11 mouse cellular contexts compared by ENCODE assay signal in genomic region chr3:79879246-79879645, GRCm38 (mm10). TPM values are rescaled to one million over a fixed set of nuclear protein-coding genes. Genes with fewer than 3 reads are reported as not detected.
A peak's percentile ranks its signal among the peaks of the same experiment; 100 is the strongest.
DNase-seq lines count a peak whose midpoint lies in the region; ATAC-seq lines count a peak whose summit lies in the region.
"Had no signal": no experiment of that assay in that cellular context is flagged by ENCODE, and none has a peak within 500 bp of the region (broad histone marks: within the 10 kb centered on the region; RNA-seq: fewer than 3 reads in every experiment).

No protein-coding gene starts in this region.

- no peaks in the 10 kb centered on the region for H3K4me1 ChIP-seq in embryonic facial prominence, embryonic 13.5 days
- peaks cover 5% of the 10 kb centered on the region for H3K4me1 ChIP-seq in embryonic facial prominence, embryonic 10.5 days
- H3K4me1 ChIP-seq in hindbrain, embryonic 12.5 days, result peaks cover 2% of the 10 kb centered on the region; the same call in 1 of the 2 replicates
- H3K4me1 ChIP-seq in hindbrain, embryonic 10.5 days (replicated peaks), result peaks cover 1% of the 10 kb centered on the region; the same call in 1 of the 2 replicates
- peaks cover 9% of the 10 kb centered on the region for H3K4me1 ChIP-seq in megakaryocyte, embryonic 14.5 days
- peaks cover 1% of the 10 kb centered on the region; the same call in 1 of the 2 replicates for H3K4me1 ChIP-seq in stomach, embryonic 15.5 days

- WGBS in embryonic facial prominence, embryonic 13.5 days, result 54% methylated on average over 9 of the region's 9 CpGs
- 56% methylated on average over 9 of the region's 9 CpGs for WGBS in embryonic facial prominence, embryonic 10.5 days
- WGBS in hindbrain, embryonic 12.5 days, result 63% methylated on average over 9 of the region's 9 CpGs
- WGBS in hindbrain, embryonic 10.5 days, result 71% methylated on average over 9 of the region's 9 CpGs
- 41% methylated on average over 9 of the region's 9 CpGs for WGBS in stomach, embryonic 15.5 days

- H3K9me3 ChIP-seq in embryonic facial prominence, embryonic 13.5 days, result no peaks in the 10 kb centered on the region
- H3K9me3 ChIP-seq in embryonic facial prominence, embryonic 10.5 days, result no peaks in the 10 kb centered on the region
- H3K9me3 ChIP-seq in hindbrain, embryonic 12.5 days (replicated peaks), result no peaks in the 10 kb centered on the region
- H3K9me3 ChIP-seq in hindbrain, embryonic 10.5 days, result no peaks in the 10 kb centered on the region
- H3K9me3 ChIP-seq in megakaryocyte, embryonic 14.5 days, result no peaks in the 10 kb centered on the region
- H3K9me3 ChIP-seq in stomach, embryonic 15.5 days, result no peaks in the 10 kb centered on the region

- H3K4me2 ChIP-seq in embryonic facial prominence, embryonic 13.5 days, result no peak overlapping the region
- no peak overlapping the region for H3K4me2 ChIP-seq in hindbrain, embryonic 12.5 days (replicated peaks)
- H3K4me2 ChIP-seq in stomach, embryonic 15.5 days, result peak overlapping the region; percentile 22; the same call in 1 of the 2 replicates

- 0 out of 2 replicates have a peak, but pooled peaks have one; percentile 32 for ATAC-seq in embryonic facial prominence, embryonic 13.5 days (ENCODE audit: insufficient number of reproducible peaks, insufficient read depth, low FRiP score, low TSS enrichment, low read depth)
- 0 out of 2 replicates have a peak, but pooled peaks have one; percentile 19 for ATAC-seq in hindbrain, embryonic 12.5 days (ENCODE audit: low FRiP score)
- ATAC-seq in megakaryocyte, adult 5-6 weeks (ENCODE audit: poor library complexity, severe bottlenecking), result no peak
- peak; percentile 70 for ATAC-seq in stomach, embryonic 15.5 days (ENCODE audit: insufficient read depth, low FRiP score, low read depth)
- no peak for ATAC-seq in activated CD4-positive, CD25-positive, alpha-beta regulatory T cell, adult 4 months

- no peak overlapping the region for H3K27ac ChIP-seq in embryonic facial prominence, embryonic 13.5 days
- no peak overlapping the region for H3K27ac ChIP-seq in embryonic facial prominence, embryonic 10.5 days (replicated peaks)
- no peak overlapping the region for H3K27ac ChIP-seq in hindbrain, embryonic 12.5 days
- H3K27ac ChIP-seq in hindbrain, embryonic 10.5 days, result no peak overlapping the region
- H3K27ac ChIP-seq in stomach, embryonic 15.5 days, result 0 out of 2 replicates have a peak overlapping the region, but pooled peaks have one; percentile 36

- no peak for DNase-seq in embryonic facial prominence, embryonic 10.5 days (ENCODE audit: low spot score)
- no peak for DNase-seq in hindbrain, embryonic 10.5 days (ENCODE audit: low spot score)
- DNase-seq: kidney, postnatal 10 days; spleen, adult 18-20 months; thymus, postnatal 14 days had no signal

- H3K9ac ChIP-seq in embryonic facial prominence, embryonic 13.5 days, result no peak overlapping the region
- H3K9ac ChIP-seq in hindbrain, embryonic 12.5 days, result no peak overlapping the region
- H3K9ac ChIP-seq in stomach, embryonic 15.5 days, result no peak overlapping the region

- no peaks in the 10 kb centered on the region for H3K27me3 ChIP-seq in embryonic facial prominence, embryonic 13.5 days
- H3K27me3 ChIP-seq in embryonic facial prominence, embryonic 10.5 days (replicated peaks; ENCODE audit: low read depth, poor library complexity, severe bottlenecking), result no peaks in the 10 kb centered on the region
- H3K27me3 ChIP-seq in hindbrain, embryonic 12.5 days, result no peaks in the 10 kb centered on the region
- H3K27me3 ChIP-seq in hindbrain, embryonic 10.5 days (ENCODE audit: insufficient read depth, poor library complexity, severe bottlenecking), result no peaks in the 10 kb centered on the region
- peaks cover 29% of the 10 kb centered on the region for H3K27me3 ChIP-seq in megakaryocyte, embryonic 14.5 days (replicated peaks)
- no peaks in the 10 kb centered on the region for H3K27me3 ChIP-seq in stomach, embryonic 15.5 days (replicated peaks)

- H3K4me3 ChIP-seq in embryonic facial prominence, embryonic 13.5 days, result no peak overlapping the region
- no peak overlapping the region for H3K4me3 ChIP-seq in embryonic facial prominence, embryonic 10.5 days
- no peak overlapping the region for H3K4me3 ChIP-seq in hindbrain, embryonic 12.5 days
- H3K4me3 ChIP-seq in hindbrain, embryonic 10.5 days, result no peak overlapping the region
- H3K4me3 ChIP-seq in megakaryocyte, embryonic 14.5 days (replicated peaks), result peak overlapping the region; percentile 21
- H3K4me3 ChIP-seq in stomach, embryonic 15.5 days (replicated peaks), result no peak overlapping the region

- no peaks in the 10 kb centered on the region for H3K36me3 ChIP-seq in embryonic facial prominence, embryonic 13.5 days
- no peaks in the 10 kb centered on the region for H3K36me3 ChIP-seq in embryonic facial prominence, embryonic 10.5 days (replicated peaks)
- no peaks in the 10 kb centered on the region for H3K36me3 ChIP-seq in hindbrain, embryonic 12.5 days
- no peaks in the 10 kb centered on the region for H3K36me3 ChIP-seq in hindbrain, embryonic 10.5 days
- H3K36me3 ChIP-seq in megakaryocyte, embryonic 14.5 days (replicated peaks; ENCODE audit: low read length), result no peaks in the 10 kb centered on the region
- H3K36me3 ChIP-seq in stomach, embryonic 15.5 days, result no peaks in the 10 kb centered on the region

RNA-seq across cellular contexts. Expression of gene Fam198b, which starts 5.1 kb away (rescaled TPM):
- 9.0 and 10.3 TPM in 2 replicates for polyA plus RNA-seq in embryonic facial prominence, embryonic 13.5 days (2015; fragmentation: Nextera tagmentation; extraction: Ambion mirVana)
- 2.0 and 2.5 TPM in 2 replicates for polyA plus RNA-seq in embryonic facial prominence, embryonic 10.5 days (2016; fragmentation: Nextera tagmentation; extraction: Ambion mirVana)
- 5.1 and 5.3 TPM in 2 replicates for polyA plus RNA-seq in hindbrain, embryonic 12.5 days (2016; fragmentation: Nextera tagmentation; extraction: Ambion mirVana)
- polyA plus RNA-seq in hindbrain, embryonic 10.5 days (2016; fragmentation: Nextera tagmentation; extraction: Ambion mirVana), result 1.6 and 1.7 TPM in 2 replicates
- 0.08 TPM in 1 of 2 replicates, not detected in the other for polyA plus RNA-seq in megakaryocyte, embryonic 14.5 days (2012; ENCODE audit: insufficient read depth, low replicate concordance)
- total RNA-seq in megakaryocyte, adult 5-6 weeks (2015), result 0.40 and 0.55 TPM in 2 replicates
- 0.73 and 1.0 TPM in 2 replicates for total RNA-seq in megakaryocyte, adult 5-6 weeks (2017)
- polyA plus RNA-seq in stomach, embryonic 15.5 days (2015; fragmentation: Nextera tagmentation; extraction: Ambion mirVana), result 13.3 and 17.0 TPM in 2 replicates
- polyA plus RNA-seq in activated CD4-positive, CD25-positive, alpha-beta regulatory T cell, adult 4 months (2017; shearing (Covaris generic)), result under 1 TPM in 1 of 2 experiments, not detected in 1; 0.09 TPM

RNA-seq across cellular contexts. Expression of gene Tmem144, which starts 26.7 kb away (rescaled TPM):
- 3.5 and 4.0 TPM in 2 replicates for polyA plus RNA-seq in embryonic facial prominence, embryonic 13.5 days (2015; fragmentation: Nextera tagmentation; extraction: Ambion mirVana)
- polyA plus RNA-seq in embryonic facial prominence, embryonic 10.5 days (2016; fragmentation: Nextera tagmentation; extraction: Ambion mirVana), result 3.7 and 3.9 TPM in 2 replicates
- 2.0 and 3.3 TPM in 2 replicates for polyA plus RNA-seq in hindbrain, embryonic 12.5 days (2016; fragmentation: Nextera tagmentation; extraction: Ambion mirVana)
- polyA plus RNA-seq in hindbrain, embryonic 10.5 days (2016; fragmentation: Nextera tagmentation; extraction: Ambion mirVana), result 1.9 and 3.3 TPM in 2 replicates
- not detected in 2 replicates for polyA plus RNA-seq in megakaryocyte, embryonic 14.5 days (2012; ENCODE audit: insufficient read depth, low replicate concordance)
- 1.9 and 2.7 TPM in 2 replicates for total RNA-seq in megakaryocyte, adult 5-6 weeks (2015)
- total RNA-seq in megakaryocyte, adult 5-6 weeks (2017), result 1.2 and 1.5 TPM in 2 replicates
- polyA plus RNA-seq in stomach, embryonic 15.5 days (2015; fragmentation: Nextera tagmentation; extraction: Ambion mirVana), result 3.6 and 4.4 TPM in 2 replicates
- not detected for polyA plus RNA-seq in activated CD4-positive, CD25-positive, alpha-beta regulatory T cell, adult 4 months (2017; shearing (Covaris generic))

Comparison
In these comparisons a context has a peak if more than half of its experiments do, and no peak if none do; other contexts are left out.
1. ATAC-seq: peak in embryonic facial prominence, embryonic 13.5 days (single experiment), hindbrain, embryonic 12.5 days (single experiment) and stomach, embryonic 15.5 days (single experiment); none in megakaryocyte, adult 5-6 weeks (single experiment) and activated CD4-positive, CD25-positive, alpha-beta regulatory T cell, adult 4 months (single experiment).